9 mouse cellular contexts compared by ENCODE assay signal in genomic region chr5:115475337-115476106, GRCm38 (mm10). TPM values are rescaled to one million over a fixed set of nuclear protein-coding genes. Genes with fewer than 3 reads are reported as not detected.
DNase-seq lines count a peak whose midpoint lies in the region; ATAC-seq and TF ChIP-seq lines count a peak whose summit lies in the region.
"Had no signal": no experiment of that assay in that cellular context is flagged by ENCODE, and none has a peak within 500 bp of the region (broad histone marks: within the 10 kb centered on the region; RNA-seq: fewer than 3 reads in every experiment).

No protein-coding gene starts in this region.

- peaks cover 3% of the 10 kb centered on the region for H3K36me3 ChIP-seq in forebrain, embryonic 10.5 days (replicated peaks)
- peaks cover 9% of the 10 kb centered on the region; the same call in 1 of the 2 replicates for H3K36me3 ChIP-seq in limb, embryonic 15.5 days
- H3K36me3 ChIP-seq in myocyte (ENCODE audit: control insufficient read depth, insufficient read depth) = peaks cover 5% of the 10 kb centered on the region

- H3K4me1 ChIP-seq in forebrain, embryonic 10.5 days = peaks cover 29% of the 10 kb centered on the region
- H3K4me1 ChIP-seq in limb, embryonic 15.5 days = peaks cover 13% of the 10 kb centered on the region

- no peak for TF ChIP-seq CTCF in brain, embryonic 14.5 days (IDR thresholded peaks at IDR 0.05; ENCODE audit: borderline replicate concordance, extremely low read depth, insufficient read depth, insufficient read length)

- H3K9ac ChIP-seq in limb, embryonic 15.5 days = 0 out of 2 replicates have a peak overlapping the region, but pooled peaks have one; percentile 39

- no peaks in the 10 kb centered on the region for H3K9me3 ChIP-seq in forebrain, embryonic 10.5 days
- no peaks in the 10 kb centered on the region for H3K9me3 ChIP-seq in limb, embryonic 15.5 days

- H3ac ChIP-seq in myocyte (ENCODE audit: control insufficient read depth, insufficient read length) = no peak overlapping the region

- H3K79me2 ChIP-seq in myocyte (ENCODE audit: control insufficient read depth, insufficient read depth) = no peaks in the 10 kb centered on the region

- H3K4me2 ChIP-seq in limb, embryonic 15.5 days = peak overlapping the region; percentile 59
- H3K4me2 ChIP-seq in myocyte (ENCODE audit: low read depth) = no peak overlapping the region

- peak; percentile 52 for DNase-seq in gastrocnemius, adult 18-20 months (ENCODE audit: low spot score)
- DNase-seq in gastrocnemius, postnatal 4 days (ENCODE audit: low spot score in 2 of 2) = no peak
- peak; percentile 89 for DNase-seq in brain, embryonic 14.5 days (ENCODE audit: low read depth)
- DNase-seq in forebrain, embryonic 10.5 days (ENCODE audit: extremely low spot score, low spot score) = peak; percentile 69
- DNase-seq in induced T-regulatory cell, adult 2 months (ENCODE audit: low read depth) = peak; percentile 71
- no peak for DNase-seq in c-Kit-positive CD71-positive TER-119-positive erythroid progenitor cells, embryonic 14.5 days (ENCODE audit: low spot score)

- H3K27me3 ChIP-seq in forebrain, embryonic 10.5 days (ENCODE audit: poor library complexity, severe bottlenecking) = peaks cover 21% of the 10 kb centered on the region
- no peaks in the 10 kb centered on the region for H3K27me3 ChIP-seq in limb, embryonic 15.5 days
- no peaks in the 10 kb centered on the region for H3K27me3 ChIP-seq in myocyte (ENCODE audit: control insufficient read depth, insufficient read depth, insufficient read length)

- peak overlapping the region; percentile 47 for H3K4me3 ChIP-seq in forebrain, embryonic 10.5 days
- H3K4me3 ChIP-seq in limb, embryonic 15.5 days = peak overlapping the region; percentile 42
- no peak overlapping the region for H3K4me3 ChIP-seq in myocyte

- peak overlapping the region; percentile 80 for H3K27ac ChIP-seq in forebrain, embryonic 10.5 days
- H3K27ac ChIP-seq in limb, embryonic 15.5 days = 0 out of 2 replicates have a peak overlapping the region, but pooled peaks have one; percentile 23

- 6% methylated on average over 22 of the region's 22 CpGs for WGBS in forebrain, embryonic 10.5 days
- 18% methylated on average over 22 of the region's 22 CpGs for WGBS in limb, embryonic 15.5 days

- peak; percentile 62; the same call in 1 of the 2 replicates for ATAC-seq in limb, embryonic 15.5 days (ENCODE audit: insufficient number of reproducible peaks, low FRiP score, low TSS enrichment, low read depth)

- no peak for TF ChIP-seq POLR2A in brain, embryonic 14.5 days (IDR thresholded peaks at IDR 0.05; ENCODE audit: borderline replicate concordance, extremely low read depth, insufficient read depth, insufficient read length, poor library complexity, severe bottlenecking)
- TF ChIP-seq POLR2A in myocyte (IDR thresholded peaks at IDR 0.05; ENCODE audit: insufficient read length, low read depth) = no peak

TF ChIP-seq in myocyte, 11 proteins besides CTCF, POLR2A, EP300 and RAD21:
- TF ChIP-seq USF1 (IDR thresholded peaks at IDR 0.05; ENCODE audit: low read depth) = no peak
- no peak for TF ChIP-seq E2F4 (IDR thresholded peaks at IDR 0.05; ENCODE audit: insufficient read depth)
- TF ChIP-seq CEBPB (IDR thresholded peaks at IDR 0.05; ENCODE audit: insufficient read depth, poor library complexity, severe bottlenecking) = no peak
- TF ChIP-seq MYOG (IDR thresholded peaks at IDR 0.05; ENCODE audit: control insufficient read depth in 1 of 3, insufficient read depth in 1 of 3, insufficient read length in 2 of 3, low read depth in 2 of 3) = no peak
- TF ChIP-seq MAX (IDR thresholded peaks at IDR 0.05; ENCODE audit: low read depth) = no peak
- TF ChIP-seq MYOD1 (IDR thresholded peaks at IDR 0.05; ENCODE audit: control insufficient read depth in 1 of 3, insufficient read length in 2 of 3, low read depth in 2 of 3) = no peak
- no peak for TF ChIP-seq TCF3 (IDR thresholded peaks at IDR 0.05; ENCODE audit: insufficient read length, low read depth)
- no peak for TF ChIP-seq REST (IDR thresholded peaks at IDR 0.05; ENCODE audit: insufficient read depth, insufficient read length)
- TF ChIP-seq POLR2AphosphoS2 (IDR thresholded peaks at IDR 0.05; ENCODE audit: insufficient read length, low read depth) = peak; percentile 25

RNA-seq across cellular contexts. Expression of gene Sirt4, which starts 9.0 kb away (rescaled TPM):
- 10 to 100 TPM; 14.8 to 16.5 TPM for total RNA-seq in gastrocnemius, adult 18-20 months (2021)
- 10 to 100 TPM; 13.4 to 16.8 TPM for total RNA-seq in gastrocnemius, postnatal 4 days (2021)
- polyA plus RNA-seq in brain, embryonic 14.5 days (2012; rRNA removed) = 57.3 and 89.4 TPM in 2 replicates
- polyA plus RNA-seq in forebrain, embryonic 10.5 days (2016; fragmentation: Nextera tagmentation; extraction: Ambion mirVana) = 13.1 and 13.9 TPM in 2 replicates
- 24.9 and 26.5 TPM in 2 replicates for polyA plus RNA-seq in limb, embryonic 15.5 days (2015; fragmentation: Nextera tagmentation; extraction: Ambion mirVana)
- polyA plus RNA-seq in myocyte (2012; fragmentation: generic; extraction: Trizol) = 13.6 TPM

RNA-seq across cellular contexts. Expression of gene Pla2g1b, which starts 9.5 kb away (rescaled TPM):
- total RNA-seq in gastrocnemius, adult 18-20 months (2021) = not detected
- total RNA-seq in gastrocnemius, postnatal 4 days (2021) = not detected
- not detected in 2 replicates for polyA plus RNA-seq in brain, embryonic 14.5 days (2012; rRNA removed)
- polyA plus RNA-seq in forebrain, embryonic 10.5 days (2016; fragmentation: Nextera tagmentation; extraction: Ambion mirVana) = not detected in 2 replicates
- not detected in 2 replicates for polyA plus RNA-seq in limb, embryonic 15.5 days (2015; fragmentation: Nextera tagmentation; extraction: Ambion mirVana)
- polyA plus RNA-seq in myocyte (2012; fragmentation: generic; extraction: Trizol) = not detected
- total RNA-seq: layer of hippocampus, postnatal 14 days had no signal

RNA-seq across cellular contexts. Expression of gene Pxn, which starts 31.0 kb away (rescaled TPM):
- 10 to 100 TPM; 87.2 to 94.2 TPM for total RNA-seq in gastrocnemius, adult 18-20 months (2021)
- total RNA-seq in gastrocnemius, postnatal 4 days (2021) = 100 to 1,000 TPM; 170 to 175 TPM
- polyA plus RNA-seq in brain, embryonic 14.5 days (2012; rRNA removed) = 46.9 and 49.7 TPM in 2 replicates
- 34.3 and 35.8 TPM in 2 replicates for polyA plus RNA-seq in forebrain, embryonic 10.5 days (2016; fragmentation: Nextera tagmentation; extraction: Ambion mirVana)
- polyA plus RNA-seq in limb, embryonic 15.5 days (2015; fragmentation: Nextera tagmentation; extraction: Ambion mirVana) = 52.6 and 55.7 TPM in 2 replicates
- 120 TPM for polyA plus RNA-seq in myocyte (2012; fragmentation: generic; extraction: Trizol)

RNA-seq across cellular contexts. Expression of gene Msi1, which starts 46.1 kb away (rescaled TPM):
- total RNA-seq in gastrocnemius, adult 18-20 months (2021) = under 1 TPM in 1 of 2 experiments, not detected in 1; 0.57 TPM
- 1 to 10 TPM; 6.2 to 6.5 TPM for total RNA-seq in gastrocnemius, postnatal 4 days (2021)
- polyA plus RNA-seq in brain, embryonic 14.5 days (2012; rRNA removed) = 232 and 238 TPM in 2 replicates
- polyA plus RNA-seq in forebrain, embryonic 10.5 days (2016; fragmentation: Nextera tagmentation; extraction: Ambion mirVana) = 142 and 158 TPM in 2 replicates
- 8.2 and 8.4 TPM in 2 replicates for polyA plus RNA-seq in limb, embryonic 15.5 days (2015; fragmentation: Nextera tagmentation; extraction: Ambion mirVana)
- 0.31 TPM for polyA plus RNA-seq in myocyte (2012; fragmentation: generic; extraction: Trizol)

Comparison
In these comparisons a context has a peak if more than half of its experiments do, and no peak if none do; other contexts are left out.
1. DNase-seq: peak in gastrocnemius, adult 18-20 months (single experiment), brain, embryonic 14.5 days (single experiment), forebrain, embryonic 10.5 days (single experiment) and induced T-regulatory cell, adult 2 months (single experiment); none in gastrocnemius, postnatal 4 days (0 of 2) and c-Kit-positive CD71-positive TER-119-positive erythroid progenitor cells, embryonic 14.5 days (single experiment).